Mouse (Mus musculus): ENCODE measurements at regions not wholly inside any gene's neighbourhood (a gene's known extent, or its start where the extent isn't known, plus 50 kb on each side); places are given as distances from the start of the nearest gene placed in this dataset.
A peak's percentile ranks its signal among the peaks of the same experiment; 100 is the strongest.

GRCm38 (mm10) chr9:12692329-12692728, 553.3 kb downstream of the Jrkl start:
- Histone ChIP-seq H3K4me3 (no peak overlapping the region), H3K27ac (no peak overlapping the region), H3K9ac (ENCODE audit: low read depth, low read length) (no peak overlapping the region), H3K36me3 (ENCODE audit: control insufficient read depth, insufficient read depth, low read length) (no peaks in the 10 kb centered on the region), H3K27me3 (ENCODE audit: control insufficient read depth, insufficient read depth, low read length) (no peaks in the 10 kb centered on the region), H3K79me2 (replicated peaks; ENCODE audit: control insufficient read depth, insufficient read depth, low read length) (no peaks in the 10 kb centered on the region), H3K4me1 (ENCODE audit: control insufficient read depth, insufficient read depth, low read length) (no peaks in the 10 kb centered on the region)
- intact Hi-C loops (cut with DNase I): no loop called here
- 43% methylated on average over 4 of the region's 4 CpGs for WGBS
- no peak for TF ChIP-seq POLR2A (IDR thresholded peaks at IDR 0.05; ENCODE audit: insufficient read depth, low read depth, low read length)
- TF ChIP-seq CTCF (IDR thresholded peaks at IDR 0.05): peak; percentile 47
- TF ChIP-seq EP300 (IDR thresholded peaks at IDR 0.05; ENCODE audit: insufficient read depth, low read depth, low read length): no peak
- no peak for DNase-seq

DNA sequence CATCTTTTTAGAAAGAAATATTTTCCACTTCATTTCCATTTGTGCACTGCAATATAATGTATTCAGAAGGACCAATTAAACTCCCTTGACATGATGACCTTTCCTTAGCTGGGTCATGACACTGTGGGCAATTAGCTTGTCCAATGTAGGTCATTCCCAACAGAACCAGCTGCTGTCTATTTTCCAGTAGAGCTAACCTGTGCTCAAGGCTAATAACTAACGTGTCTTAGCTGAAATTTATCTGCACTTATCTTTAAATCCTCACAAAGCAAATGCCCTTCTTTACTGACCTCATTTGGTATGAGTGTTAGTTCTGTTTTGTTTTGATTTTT, 554.7 kb downstream of the Jrkl start:
- H3K36me3 ChIP-seq (ENCODE audit: control insufficient read depth, insufficient read depth, low read length): no peaks in the 10 kb centered on the region
- no peaks in the 10 kb centered on the region for H3K79me2 ChIP-seq (replicated peaks; ENCODE audit: control insufficient read depth, insufficient read depth, low read length)
- WGBS: 30% methylated on average over 1 of the region's 1 CpGs
- H3K4me3 ChIP-seq: no peak overlapping the region
- intact Hi-C loops (cut with DNase I): no loop called here
- no peak overlapping the region for H3K9ac ChIP-seq (ENCODE audit: low read depth, low read length)
- H3K27ac ChIP-seq: no peak overlapping the region
- no peak for DNase-seq
- TF ChIP-seq CTCF (IDR thresholded peaks at IDR 0.05) (no peak), EP300 (IDR thresholded peaks at IDR 0.05; ENCODE audit: insufficient read depth, low read depth, low read length) (no peak), POLR2A (IDR thresholded peaks at IDR 0.05; ENCODE audit: insufficient read depth, low read depth, low read length) (no peak)
- no peaks in the 10 kb centered on the region for H3K4me1 ChIP-seq (ENCODE audit: control insufficient read depth, insufficient read depth, low read length)
- H3K27me3 ChIP-seq (ENCODE audit: control insufficient read depth, insufficient read depth, low read length): no peaks in the 10 kb centered on the region

- intact Hi-C loops (cut with DNase I): no loop called here
Measured at GRCm38 (mm10) chr9:12690182-12690947, 555.3 kb downstream of the Jrkl start.

More at GRCm38 (mm10) chr9:12690182-12690947, 555.3 kb downstream of the Jrkl start:
- Histone ChIP-seq H3K4me1 (ENCODE audit: control insufficient read depth, insufficient read depth, low read length) (no peaks in the 10 kb centered on the region), H3K9ac (ENCODE audit: low read depth, low read length) (no peak overlapping the region), H3K27me3 (ENCODE audit: control insufficient read depth, insufficient read depth, low read length) (no peaks in the 10 kb centered on the region), H3K36me3 (ENCODE audit: control insufficient read depth, insufficient read depth, low read length) (no peaks in the 10 kb centered on the region), H3K79me2 (replicated peaks; ENCODE audit: control insufficient read depth, insufficient read depth, low read length) (no peaks in the 10 kb centered on the region), H3K27ac (no peak overlapping the region), H3K4me3 (no peak overlapping the region)
- WGBS: 71% methylated on average over 5 of the region's 5 CpGs
- DNase-seq: no peak
- TF ChIP-seq CTCF (IDR thresholded peaks at IDR 0.05): no peak
- TF ChIP-seq POLR2A (IDR thresholded peaks at IDR 0.05; ENCODE audit: insufficient read depth, low read depth, low read length): no peak
- TF ChIP-seq EP300 (IDR thresholded peaks at IDR 0.05; ENCODE audit: insufficient read depth, low read depth, low read length): no peak
